Mouse (Mus musculus): ENCODE measurements at regions not wholly inside any gene's neighbourhood (a gene's known extent, or its start where the extent isn't known, plus 50 kb on each side); places are given as distances from the start of the nearest gene placed in this dataset.

- TF ChIP-seq MAFK (IDR thresholded peaks at IDR 0.05; ENCODE audit: insufficient read depth, low read depth, low read length) (no peak), CHD2 (IDR thresholded peaks at IDR 0.05; ENCODE audit: low read depth, low read length) (no peak), HCFC1 (IDR thresholded peaks at IDR 0.05; ENCODE audit: borderline replicate concordance, insufficient read depth, low read length) (no peak), ZNF384 (IDR thresholded peaks at IDR 0.05; ENCODE audit: low read depth, low read length) (no peak), ZC3H11A (IDR thresholded peaks at IDR 0.05; ENCODE audit: borderline replicate concordance, low read depth, low read length) (0 out of 2 replicates have a peak, but pooled peaks have one; percentile 4)
Observed at GRCm38 (mm10) chr12:47313413-47313812, 494.7 kb upstream of the Nova1 start.

Measured in ES-E14 (cell line).